Mouse (Mus musculus) liver, embryonic 16.5 days (tissue): Measurements from ENCODE around the gene Col5a1. TPM values are rescaled to one million over a fixed set of nuclear protein-coding genes. Genes with fewer than 3 reads are reported as not detected.

ENCODE experiments used
- ATAC-seq: fragments of 200-750 bp; cut with Nextera tagmentation; 2 replicates; pipeline ENCODE4 v1.8.0; 2017; ENCODE audit warnings: low read depth, mild to moderate bottlenecking, moderate number of reproducible peaks, moderate library complexity
- H3K27ac ChIP-seq: fragments of 300-500 bp; sonication (generic); 2 replicates; pipeline ENCODE4 v1.5.1; 2014; ENCODE audit warnings: mild to moderate bottlenecking, low read length
- H3K27me3 ChIP-seq: fragments of 300-500 bp; sonication (generic); 2 replicates; pipeline ENCODE4 v1.6.1; 2014; ENCODE audit warnings: low read depth, low read length, mixed read lengths; ENCODE audit not compliant: control insufficient read depth, insufficient read depth
- H3K36me3 ChIP-seq: fragments of 300-500 bp; sonication (generic); 2 replicates; pipeline ENCODE4 v1.6.1; 2014; ENCODE audit warnings: mild to moderate bottlenecking; ENCODE audit not compliant: control insufficient read depth, insufficient read depth
- H3K4me1 ChIP-seq: fragments of 300-500 bp; sonication (generic); 2 replicates; pipeline ENCODE4 v1.6.1; 2014; ENCODE audit warnings: low read depth, low read length, mixed read lengths; ENCODE audit not compliant: control insufficient read depth
- H3K4me2 ChIP-seq: fragments of 300-500 bp; sonication (generic); 2 replicates; pipeline ENCODE4 v1.6.1; 2014; ENCODE audit warnings: low read depth, low read length, mixed read lengths
- H3K4me3 ChIP-seq: fragments of 300-500 bp; sonication (generic); 2 replicates; pipeline ENCODE4 v1.5.1; 2014; ENCODE audit warnings: low read depth, mild to moderate bottlenecking, low read length
- H3K9ac ChIP-seq: fragments of 300-500 bp; sonication (generic); 2 replicates; pipeline ENCODE4 v1.6.1; 2014; ENCODE audit warnings: low read depth, low read length
- H3K9me3 ChIP-seq: fragments of 300-500 bp; sonication (generic); replicated peaks from 2 replicates; pipeline ENCODE4 v1.6.1; 2016; ENCODE audit warnings: low read length; ENCODE audit not compliant: control insufficient read depth
- whole genome bisulfite sequencing: fragments of 180-500 bp; shearing (Covaris S2); extraction: QIAGEN DNeasy Blood & Tissue Kit; methylation state at CpG from one replicate; pipeline ENCODE4 v1.1.7; 2014; ENCODE audit not compliant: insufficient replicate concordance; 5-methylcytosine and 5-hydroxymethylcytosine counted together
- polyA plus RNA-seq: library from polyadenylated mRNA; unstranded; fragments of >200 nt; fragmentation: Nextera tagmentation; extraction: Ambion mirVana; gene quantifications from 2 replicates; pipeline ENCODE4 v1.2.1, GENCODE M21; 2015

Col5a1 gene
- polyA plus RNA-seq, 1 experiment from 2014 or later: 12.5 TPM

DNA sequence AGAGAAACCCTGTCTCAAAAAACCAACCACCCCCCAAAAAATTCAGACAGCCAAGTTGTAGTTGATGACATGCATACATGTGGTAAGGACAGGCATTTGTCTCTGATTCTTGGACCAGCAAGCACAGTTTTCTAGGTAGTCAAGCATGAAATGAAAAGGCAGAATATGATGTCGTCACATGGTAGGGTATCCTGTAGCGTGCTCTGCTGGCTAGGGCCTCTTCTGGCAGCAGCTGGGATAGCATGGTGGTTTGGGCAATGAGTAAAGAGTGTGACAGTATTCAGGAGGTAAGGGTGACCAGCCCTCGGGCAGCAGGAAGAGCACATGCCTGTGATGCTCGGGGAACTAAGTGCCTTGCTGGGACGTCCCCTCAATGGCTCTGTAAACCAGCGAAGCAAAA lies 73.0 kb downstream of the Col5a1 start:
- H3K36me3 ChIP-seq: no peaks in the 10 kb centered on the region
- H3K4me1 ChIP-seq: no peaks in the 10 kb centered on the region
- ATAC-seq: no peak
- no peak overlapping the region for H3K4me3 ChIP-seq
- H3K9me3 ChIP-seq: no peaks in the 10 kb centered on the region
- H3K27ac ChIP-seq: no peak overlapping the region
- H3K4me2 ChIP-seq: no peak overlapping the region
- no peaks in the 10 kb centered on the region for H3K27me3 ChIP-seq
- 58% methylated on average over 6 of the region's 6 CpGs for WGBS
- H3K9ac ChIP-seq: no peak overlapping the region

DNA sequence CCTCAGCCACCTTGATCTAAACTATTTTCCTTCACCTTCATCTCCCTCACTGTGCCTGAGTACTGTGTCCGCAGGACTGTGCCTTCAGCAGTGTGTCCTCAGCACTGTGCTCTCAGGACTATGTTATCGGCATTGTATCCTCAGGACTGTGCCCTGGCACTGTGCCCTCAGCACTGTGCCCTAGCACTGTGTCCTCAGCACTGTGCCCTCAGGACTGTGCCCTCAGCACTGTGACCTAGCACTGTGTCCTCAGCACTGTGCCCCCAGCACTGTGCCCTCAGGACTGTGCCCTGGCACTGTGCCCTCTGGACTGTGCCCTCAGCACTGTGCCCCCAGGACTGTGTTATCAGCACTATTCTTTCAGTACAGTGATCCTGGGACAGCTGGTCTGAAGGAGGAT lies 75.0 kb downstream of the Col5a1 start:
- Histone ChIP-seq H3K4me3 (no peak overlapping the region), H3K4me1 (no peaks in the 10 kb centered on the region), H3K4me2 (no peak overlapping the region), H3K27ac (no peak overlapping the region), H3K9me3 (no peaks in the 10 kb centered on the region), H3K36me3 (no peaks in the 10 kb centered on the region), H3K27me3 (no peaks in the 10 kb centered on the region), H3K9ac (no peak overlapping the region)
- no peak for ATAC-seq
- WGBS: 76% methylated on average over 2 of the region's 2 CpGs

DNA sequence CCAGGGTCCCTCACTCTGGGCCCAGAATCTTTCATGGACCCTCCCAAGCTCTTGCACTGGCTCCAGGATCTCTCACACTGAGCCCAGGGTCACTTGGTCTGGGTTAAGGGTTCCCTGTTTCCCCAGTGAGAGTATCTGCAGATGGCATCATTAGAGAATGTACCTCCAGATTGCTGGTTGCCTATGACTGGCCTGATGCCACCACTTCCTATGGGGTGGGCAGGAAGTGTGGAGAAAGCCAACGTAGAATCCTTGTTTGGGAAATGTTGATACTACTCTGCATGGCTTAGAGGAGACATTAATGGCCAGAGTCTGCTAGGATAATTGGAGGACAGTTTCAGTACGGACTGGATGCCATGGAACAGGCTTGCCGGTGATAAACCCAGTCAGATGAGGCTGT lies 76.2 kb downstream of the Col5a1 start:
- no peak for ATAC-seq
- no peak overlapping the region for H3K27ac ChIP-seq

DNA sequence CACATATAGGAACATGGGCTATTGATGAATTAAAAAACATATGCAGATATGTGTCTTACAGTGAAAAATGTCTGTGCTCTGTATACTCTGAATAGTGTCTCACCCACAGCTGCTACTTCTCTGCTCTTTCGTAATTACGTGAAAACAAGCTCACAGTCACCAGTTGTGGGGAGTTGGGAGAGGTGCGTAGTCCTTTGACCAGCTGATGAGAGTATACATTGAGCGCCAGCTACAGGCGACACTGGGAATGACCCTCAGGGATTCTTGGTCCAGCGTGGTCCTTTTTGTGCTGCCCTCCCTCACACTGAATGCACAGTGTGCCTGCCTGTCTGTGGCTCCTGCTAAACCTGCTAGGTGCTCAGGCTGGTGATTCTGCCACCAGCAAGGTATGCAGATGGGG lies 82.9 kb downstream of the Col5a1 start:
- Histone ChIP-seq H3K4me3 (no peak overlapping the region), H3K4me2 (no peak overlapping the region), H3K9me3 (no peaks in the 10 kb centered on the region), H3K27ac (no peak overlapping the region), H3K9ac (no peak overlapping the region), H3K36me3 (no peaks in the 10 kb centered on the region), H3K27me3 (no peaks in the 10 kb centered on the region), H3K4me1 (peaks cover 4% of the 10 kb centered on the region; the same call in 1 of the 2 replicates)
- no peak for ATAC-seq
- WGBS: 13% methylated on average over 6 of the region's 6 CpGs

More for the DNA sequence above, 76.2 kb downstream of the Col5a1 start:
- H3K4me3 ChIP-seq: no peak overlapping the region
- no peaks in the 10 kb centered on the region for H3K9me3 ChIP-seq
- no peaks in the 10 kb centered on the region for H3K36me3 ChIP-seq
- no peak overlapping the region for H3K9ac ChIP-seq
- no peaks in the 10 kb centered on the region for H3K27me3 ChIP-seq
- H3K4me1 ChIP-seq: no peaks in the 10 kb centered on the region
- WGBS: 64% methylated on average over 3 of the region's 3 CpGs
- no peak overlapping the region for H3K4me2 ChIP-seq

DNA sequence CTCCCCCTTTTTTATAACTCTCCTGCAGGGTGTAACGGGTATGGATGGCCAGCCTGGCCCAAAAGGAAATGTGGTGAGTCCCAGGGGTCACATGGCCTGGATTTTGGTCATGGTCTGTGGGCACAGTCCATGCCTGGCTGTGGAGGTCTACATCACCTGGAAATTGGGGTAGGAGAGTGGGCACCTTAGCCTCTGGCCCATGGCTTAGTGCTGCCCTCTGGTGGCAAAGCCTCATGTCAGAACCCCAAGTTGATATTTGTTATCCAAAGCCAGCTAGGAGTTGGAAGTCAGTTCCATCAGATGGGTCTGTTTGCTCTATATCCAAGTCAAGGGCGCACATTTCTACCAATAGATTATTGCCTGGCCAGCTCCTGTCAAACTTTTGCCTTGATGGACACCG lies 87.6 kb downstream of the Col5a1 start:
- WGBS: 39% methylated on average over 3 of the region's 3 CpGs
- Histone ChIP-seq H3K9me3 (no peaks in the 10 kb centered on the region), H3K4me2 (no peak overlapping the region), H3K4me1 (peaks cover 21% of the 10 kb centered on the region), H3K36me3 (no peaks in the 10 kb centered on the region), H3K9ac (no peak overlapping the region), H3K27ac (peak overlapping the region; percentile 18), H3K27me3 (no peaks in the 10 kb centered on the region), H3K4me3 (no peak overlapping the region)
- peak; percentile 36; the same call in 1 of the 2 replicates for ATAC-seq

DNA sequence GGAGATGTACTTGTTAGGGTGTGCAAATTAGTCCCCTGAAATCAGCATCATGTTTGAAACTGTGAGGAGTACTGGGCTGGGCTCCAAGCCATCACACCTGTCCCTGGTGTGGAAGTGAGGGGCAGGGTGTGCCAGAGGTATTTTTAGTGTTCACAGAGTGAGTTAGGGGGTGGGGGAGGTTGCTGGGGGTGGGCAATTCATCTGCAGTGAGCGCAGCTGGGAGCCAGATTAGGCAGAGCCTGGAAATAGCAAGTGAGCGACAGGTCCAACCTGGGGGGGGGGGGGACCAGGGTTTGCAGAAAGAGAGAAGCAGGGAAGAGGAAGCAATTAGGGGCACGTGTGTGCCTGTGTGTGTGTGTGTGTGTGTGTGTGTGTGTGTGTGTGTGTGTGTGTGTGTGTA lies 89.6 kb downstream of the Col5a1 start:
- Histone ChIP-seq H3K4me2 (no peak overlapping the region), H3K4me3 (no peak overlapping the region), H3K9me3 (no peaks in the 10 kb centered on the region), H3K36me3 (no peaks in the 10 kb centered on the region), H3K9ac (no peak overlapping the region), H3K4me1 (peaks cover 39% of the 10 kb centered on the region), H3K27ac (peak overlapping the region; percentile 37; the same call in 1 of the 2 replicates), H3K27me3 (no peaks in the 10 kb centered on the region)
- WGBS: 27% methylated on average over 3 of the region's 3 CpGs
- no peak for ATAC-seq

DNA sequence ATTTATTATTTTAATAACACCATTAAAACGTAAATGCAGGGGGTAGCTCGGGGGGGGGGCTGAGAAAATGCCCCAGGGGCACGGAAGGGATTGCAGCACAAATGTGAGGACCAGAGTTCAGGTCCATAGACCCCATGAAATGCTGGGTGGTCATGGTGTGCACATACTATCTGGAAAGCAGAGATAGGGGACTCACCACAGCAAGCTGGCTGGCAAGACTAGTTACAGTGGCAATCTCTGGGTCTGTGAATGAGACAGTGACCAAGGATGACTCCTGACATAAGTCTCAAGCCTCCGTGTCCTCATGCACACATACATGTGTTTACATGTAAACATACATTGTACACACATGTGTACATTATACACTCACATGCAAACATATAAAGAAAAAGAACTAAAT lies 90.3 kb downstream of the Col5a1 start:
- Histone ChIP-seq H3K4me2 (no peak overlapping the region), H3K9ac (peak overlapping the region; percentile 5; the same call in 1 of the 2 replicates)
- peak; percentile 43; the same call in 1 of the 2 replicates for ATAC-seq

DNA sequence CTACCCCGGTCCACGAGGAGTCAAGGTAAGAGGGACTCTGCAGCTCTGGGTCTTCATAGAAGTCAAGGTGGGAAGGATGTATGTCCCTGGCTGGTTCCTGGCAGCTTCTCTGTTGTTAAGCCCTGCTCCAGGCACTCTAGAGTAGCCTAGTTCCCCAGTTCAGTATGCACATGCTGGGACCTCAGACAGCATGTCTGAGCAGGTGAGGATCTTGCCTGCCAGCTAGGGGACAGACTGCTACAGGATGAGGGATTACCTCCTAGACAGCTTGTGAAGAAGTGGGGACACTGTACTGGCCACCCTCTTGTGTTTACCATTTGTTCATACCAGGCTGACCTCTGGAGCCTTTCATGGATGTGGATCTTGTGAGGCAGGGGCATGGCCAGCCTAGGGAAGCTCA lies 94.8 kb downstream of the Col5a1 start:
- Histone ChIP-seq H3K9ac (peak overlapping the region; percentile 69), H3K4me2 (peak overlapping the region; percentile 52), H3K27ac (peak overlapping the region; percentile 93), H3K27me3 (no peaks in the 10 kb centered on the region), H3K36me3 (no peaks in the 10 kb centered on the region), H3K9me3 (no peaks in the 10 kb centered on the region), H3K4me1 (peaks cover 80% of the 10 kb centered on the region), H3K4me3 (peak overlapping the region; percentile 9; the same call in 1 of the 2 replicates)
- ATAC-seq: no peak
- 68% methylated on average over 2 of the region's 2 CpGs for WGBS

More for the DNA sequence above, 90.3 kb downstream of the Col5a1 start:
- Histone ChIP-seq H3K9me3 (no peaks in the 10 kb centered on the region), H3K36me3 (no peaks in the 10 kb centered on the region), H3K27me3 (no peaks in the 10 kb centered on the region), H3K27ac (peak overlapping the region; percentile 1), H3K4me1 (peaks cover 46% of the 10 kb centered on the region), H3K4me3 (no peak overlapping the region)
- WGBS: 31% methylated on average over 4 of the region's 4 CpGs

DNA sequence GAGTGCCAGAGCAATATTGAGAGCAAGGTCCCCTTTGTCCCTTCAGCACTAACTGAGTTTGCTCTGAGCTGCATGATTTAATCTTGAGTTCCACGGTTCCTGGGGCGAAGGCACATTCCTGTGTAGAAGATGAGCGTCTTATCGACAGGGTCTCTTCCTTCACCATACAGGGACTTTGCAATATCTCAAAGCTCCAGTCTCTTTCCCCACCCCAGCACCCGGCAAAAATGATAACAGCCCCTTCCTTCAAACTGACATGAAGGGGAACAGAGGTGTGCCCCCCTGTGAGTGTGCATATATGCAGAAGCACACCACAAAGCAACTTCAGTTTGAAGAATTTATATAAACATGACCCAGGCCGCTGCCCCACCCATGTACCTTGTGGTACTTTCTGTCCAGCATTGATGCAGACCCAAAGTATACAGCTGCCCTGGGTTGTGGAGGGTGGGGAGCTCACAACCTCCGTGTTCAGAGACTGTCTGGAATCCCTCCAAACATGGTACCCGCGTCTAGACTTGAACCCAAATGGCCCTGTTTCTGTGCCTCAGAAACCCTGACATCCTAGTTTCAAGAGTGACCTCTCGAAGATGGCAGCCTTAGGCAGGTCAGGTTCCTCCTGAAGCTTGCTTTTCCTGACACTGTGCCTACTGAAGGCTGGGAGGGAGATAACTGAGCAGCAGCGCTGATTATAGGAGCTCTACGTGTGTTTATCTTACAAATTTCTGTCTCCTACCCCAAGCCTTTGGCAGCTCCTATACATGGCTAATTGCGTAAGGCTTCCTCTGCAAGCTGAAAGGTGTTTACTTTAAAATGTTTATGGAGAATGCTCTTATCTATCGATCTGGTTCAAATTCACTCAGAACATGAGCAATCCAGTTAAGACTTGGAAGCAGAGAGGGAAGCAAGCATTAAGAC lies 95.7 kb downstream of the Col5a1 start:
- Histone ChIP-seq H3K4me3 (peak overlapping the region; percentile 9), H3K27me3 (no peaks in the 10 kb centered on the region), H3K4me2 (peak overlapping the region; percentile 52), H3K9me3 (no peaks in the 10 kb centered on the region), H3K9ac (peak overlapping the region; percentile 69), H3K36me3 (no peaks in the 10 kb centered on the region), H3K4me1 (peaks cover 77% of the 10 kb centered on the region), H3K27ac (peak overlapping the region; percentile 93)
- 20% methylated on average over 14 of the region's 14 CpGs for whole genome bisulfite sequencing
- ATAC-seq: peak; percentile 84
